Mouse (Mus musculus) gastrocnemius, adult 18-20 months (tissue): ENCODE measurements around the gene Wdr31. TPM values are rescaled to one million over a fixed set of nuclear protein-coding genes. Genes with fewer than 3 reads are reported as not detected.

Experiments
- total RNA-seq, 2 experiments: library from RNA; stranded (reverse); gene quantifications; 2 replicates each; pipeline ENCODE4 v1.2.3; 2021

Wdr31 gene
- total RNA-seq, 2 experiments from 2014 or later, result 0.25 to 0.64 TPM

Other genes with a start within 250 kb of the Wdr31 start
- 1 to 10 TPM in 1 of 2 experiments, under 1 TPM in 1; 0.82 to 1.3 TPM for gene Zfp37, start 239.8 kb downstream of the Wdr31 start, total RNA-seq
- 1 to 10 TPM; 5.3 to 6.2 TPM for gene Slc31a2, start 208.3 kb downstream of the Wdr31 start, total RNA-seq
- gene Fkbp15, start 110.3 kb downstream of the Wdr31 start, total RNA-seq, result 10 to 100 TPM; 11.5 to 11.6 TPM
- gene Slc31a1, start 110.2 kb downstream of the Wdr31 start, total RNA-seq, result 1 to 10 TPM; 8.5 to 9.7 TPM
- gene Cdc26, start 62.3 kb downstream of the Wdr31 start, total RNA-seq, result 10 to 100 TPM; 50.0 to 51.6 TPM
- 10 to 100 TPM; 16.1 to 17.3 TPM for gene Prpf4, start 62.1 kb downstream of the Wdr31 start, total RNA-seq
- not detected for gene Rnf183, start 35.6 kb downstream of the Wdr31 start, total RNA-seq
- not detected for gene Bspry, start 9.2 kb upstream of the Wdr31 start, total RNA-seq
- 1 to 10 TPM; 1.1 to 1.3 TPM for gene Hdhd3, start 32.6 kb upstream of the Wdr31 start, total RNA-seq
- 10 to 100 TPM; 29.5 to 32.4 TPM for gene Alad, start 49.0 kb upstream of the Wdr31 start, total RNA-seq
- gene Pole3, start 54.2 kb upstream of the Wdr31 start, total RNA-seq, result 10 to 100 TPM; 14.4 to 14.8 TPM
- under 1 TPM in 1 of 2 experiments, not detected in 1; 0.11 TPM for gene 4933430I17Rik, start 54.5 kb upstream of the Wdr31 start, total RNA-seq
- gene Rgs3, start 89.0 kb upstream of the Wdr31 start, total RNA-seq, result 1 to 10 TPM; 7.4 to 9.3 TPM